Mouse (Mus musculus) skeletal muscle tissue, postnatal 0 days (tissue): ENCODE data around the gene Irs1. TPM values are rescaled to one million over a fixed set of nuclear protein-coding genes. Genes with fewer than 3 reads are reported as not detected.

ENCODE experiments used
- polyA plus RNA-seq: library from polyadenylated mRNA; unstranded; fragments of >200 nt; fragmentation: Nextera tagmentation; extraction: Ambion mirVana; gene quantifications from 2 replicates; pipeline ENCODE4 v1.2.1, GENCODE M21; 2015

Irs1 gene
- 13.9 and 18.7 TPM in 2 replicates for polyA plus RNA-seq

DNA sequence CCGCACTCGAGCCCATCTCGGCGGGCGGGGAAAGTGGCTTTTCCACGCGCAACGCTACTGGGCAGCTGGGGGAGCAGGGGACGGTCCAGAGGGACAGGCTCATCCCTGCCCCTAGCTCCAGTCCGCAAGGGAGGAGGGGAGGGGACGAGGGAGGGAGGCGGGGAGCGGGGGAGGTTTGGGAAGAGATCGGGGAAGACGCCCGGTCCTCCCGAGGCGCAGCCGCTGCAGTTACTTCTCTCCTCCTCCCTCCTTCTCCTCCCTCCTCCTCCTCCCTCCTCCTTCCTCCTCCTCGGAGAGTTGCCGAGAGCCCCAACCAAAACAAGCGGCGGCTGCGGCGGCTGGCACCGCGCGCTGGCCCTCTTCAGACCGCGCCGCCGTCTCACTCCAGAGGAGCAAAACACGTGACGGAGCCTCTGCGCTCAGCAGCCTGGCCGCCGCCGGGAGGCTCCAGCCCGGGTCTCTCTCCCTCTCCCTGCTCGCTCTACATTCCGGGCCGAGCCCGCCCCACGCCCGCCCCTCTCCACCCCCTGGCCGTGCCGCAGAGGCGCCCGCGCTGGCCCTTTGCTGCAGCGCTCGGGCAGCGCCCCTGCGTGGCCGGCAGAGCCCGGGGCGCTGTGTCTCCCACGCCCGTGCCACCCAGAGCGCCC lies at the start of gene Irs1:
Irs1 (minus strand) TSS at position 266 of the 647 bp plus-strand sequence.

GRCm38 (mm10) chr1:82316111-82316745 lies 25.0 kb upstream of the Irs1 start, which contains the start of gene Rhbdd1:
Rhbdd1 (plus strand) TSS chr1:82316452.

DNA sequence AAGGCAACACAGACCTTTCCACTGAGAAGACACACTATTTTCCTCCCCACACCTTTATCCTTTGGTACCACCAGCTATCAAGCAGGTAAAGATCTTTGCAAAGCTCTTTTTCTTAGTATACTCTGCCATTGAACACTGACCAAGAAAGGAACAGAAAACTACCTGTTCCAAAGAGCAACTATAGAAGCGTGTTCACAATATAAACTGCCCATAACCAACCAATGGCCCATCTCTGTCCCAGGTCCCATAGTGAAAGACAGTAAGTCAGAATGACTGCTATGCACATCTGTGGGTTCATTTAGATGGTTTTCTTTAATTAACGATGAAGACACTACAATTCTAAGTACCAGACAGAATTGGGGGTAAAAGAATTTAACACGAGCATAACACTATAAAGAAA lies 58.4 kb downstream of the Irs1 start, which contains the start of gene Gm9747:
Gm9747 (plus strand) TSS at position 301 of the 400 bp plus-strand sequence.

Other genes starting within 250 kb of the Irs1 start
- 44.4 and 63.5 TPM in 2 replicates for gene Gm9747, start 58.3 kb downstream of the Irs1 start, polyA plus RNA-seq
- 6.7 and 7.0 TPM in 2 replicates for gene Rhbdd1, start 25.0 kb upstream of the Irs1 start, polyA plus RNA-seq